Mouse (Mus musculus) stomach, postnatal 0 days (tissue): ENCODE measurements around the gene Arf6. TPM values are rescaled to one million over a fixed set of nuclear protein-coding genes. Genes with fewer than 3 reads are reported as not detected.

Experiments
- ATAC-seq: fragments of 200-750 bp; cut with Nextera tagmentation; 2 replicates; pipeline ENCODE4 v1.8.0; 2017; ENCODE audit not compliant: low FRiP score, low TSS enrichment
- DNase-seq: peaks from one replicate; pipeline ENCODE4 v3.0.0-alpha.2; 2016; ENCODE audit warnings: low spot score
- H3K27ac ChIP-seq: fragments of 300-500 bp; sonication (generic); replicated peaks from 2 replicates; pipeline ENCODE4 v1.5.1; 2014; ENCODE audit warnings: mild to moderate bottlenecking, control low read depth
- H3K27me3 ChIP-seq: fragments of 300-500 bp; sonication (generic); 2 replicates; pipeline ENCODE4 v1.6.1; 2014; ENCODE audit warnings: low read length; ENCODE audit not compliant: control insufficient read depth, insufficient read depth
- H3K36me3 ChIP-seq: fragments of 300-500 bp; sonication (generic); 2 replicates; pipeline ENCODE4 v1.6.1; 2014; ENCODE audit warnings: low read length, mixed read lengths; ENCODE audit not compliant: control insufficient read depth, insufficient read depth
- H3K4me1 ChIP-seq: fragments of 300-500 bp; sonication (generic); replicated peaks from 2 replicates; pipeline ENCODE4 v1.6.1; 2014; ENCODE audit warnings: antibody characterized with exemption; ENCODE audit not compliant: control insufficient read depth, insufficient read depth
- H3K4me2 ChIP-seq: fragments of 300-500 bp; sonication (generic); replicated peaks from 2 replicates; pipeline ENCODE4 v1.6.1; 2014; ENCODE audit warnings: low read depth, mild to moderate bottlenecking, control low read depth, moderate library complexity
- H3K4me3 ChIP-seq: fragments of 300-500 bp; sonication (generic); 2 replicates; pipeline ENCODE4 v1.5.1; 2014; ENCODE audit warnings: low read depth, low read length, control low read depth
- H3K9ac ChIP-seq: fragments of 300-500 bp; sonication (generic); 2 replicates; pipeline ENCODE4 v1.6.1; 2014; ENCODE audit warnings: mild to moderate bottlenecking, low read length, control low read depth, mixed read lengths
- H3K9me3 ChIP-seq: fragments of 300-500 bp; sonication (generic); 2 replicates; pipeline ENCODE4 v1.6.1; 2016; ENCODE audit warnings: low read length; ENCODE audit not compliant: control insufficient read depth
- CTCF ChIP-seq: IDR thresholded peaks from 2 replicates; pipeline ENCODE4 v1.5.1; 2016; ENCODE audit warnings: antibody characterized with exemption, low read depth, mild to moderate bottlenecking, moderate library complexity
- EP300 ChIP-seq: optimal IDR thresholded peaks from 2 replicates; pipeline ENCODE3; 2016; ENCODE audit warnings: antibody characterized with exemption
- WGBS: fragments of 180-500 bp; shearing (Covaris S2); extraction: QIAGEN DNeasy Blood & Tissue Kit; methylation state at CpG from one replicate; pipeline ENCODE4 v1.1.7; 2014; 5-methylcytosine and 5-hydroxymethylcytosine counted together
- polyA plus RNA-seq: library from polyadenylated mRNA; unstranded; fragments of >200 nt; fragmentation: Nextera tagmentation; extraction: Ambion mirVana; gene quantifications from 2 replicates; pipeline ENCODE4 v1.2.1, GENCODE M21; 2015

The Arf6 gene
- polyA plus RNA-seq, 1 experiment from 2014 or later = 97.8 TPM

DNA sequence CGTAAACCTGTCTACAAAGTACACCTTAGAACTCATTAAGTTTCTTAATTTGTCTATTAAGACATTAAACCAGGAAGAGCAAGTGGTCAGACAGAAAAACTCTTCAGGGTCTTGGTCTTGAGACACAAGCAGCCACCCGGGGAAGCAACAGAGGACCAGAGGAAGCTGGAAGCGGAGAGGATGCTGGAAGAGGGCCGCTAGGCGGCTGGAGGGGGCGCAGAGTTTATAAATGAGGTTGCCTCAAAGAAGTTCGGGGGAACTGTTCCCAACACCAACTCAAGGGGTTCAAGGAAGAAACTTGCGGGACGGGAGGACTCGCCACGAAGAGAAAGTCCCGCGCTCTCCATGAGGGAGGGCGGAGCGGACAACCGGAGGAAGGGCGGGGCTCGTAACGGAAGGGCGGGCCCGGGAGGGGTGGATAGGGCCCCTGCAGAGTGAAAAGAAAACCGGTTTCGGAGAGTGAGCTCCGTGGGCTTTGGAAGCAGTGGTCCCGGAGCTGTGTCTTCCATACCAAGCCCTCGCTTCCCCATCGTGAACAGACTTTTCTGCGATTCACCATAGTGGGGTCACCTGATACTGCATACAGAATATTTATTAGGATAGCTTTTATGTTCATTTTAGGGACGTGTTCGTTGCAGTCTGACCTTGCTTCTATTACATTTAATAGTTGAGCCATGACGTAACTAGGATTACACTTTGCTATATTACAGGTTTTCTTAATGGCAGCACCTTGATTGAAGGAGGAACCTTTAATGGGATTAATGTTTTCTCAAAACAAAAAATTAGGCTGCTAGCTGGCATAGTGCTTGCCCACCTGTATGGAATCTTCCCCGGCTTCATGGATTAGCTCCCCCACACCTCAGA lies 7.8 kb upstream of the Arf6 start:
- no peaks in the 10 kb centered on the region for H3K36me3 ChIP-seq
- 3% methylated on average over 32 of the region's 32 CpGs for WGBS
- peak overlapping the region; percentile 38 for H3K9ac ChIP-seq
- H3K4me1 ChIP-seq = no peaks in the 10 kb centered on the region
- peak; percentile 88 for DNase-seq
- peak overlapping the region; percentile 40 for H3K4me2 ChIP-seq
- peak overlapping the region; percentile 59 for H3K27ac ChIP-seq
- no peaks in the 10 kb centered on the region for H3K9me3 ChIP-seq
- ATAC-seq = peak; percentile 70
- peak overlapping the region; percentile 35 for H3K4me3 ChIP-seq
- no peaks in the 10 kb centered on the region for H3K27me3 ChIP-seq
- TF ChIP-seq EP300 (peak; percentile 54), CTCF (peak; percentile 50)

DNA sequence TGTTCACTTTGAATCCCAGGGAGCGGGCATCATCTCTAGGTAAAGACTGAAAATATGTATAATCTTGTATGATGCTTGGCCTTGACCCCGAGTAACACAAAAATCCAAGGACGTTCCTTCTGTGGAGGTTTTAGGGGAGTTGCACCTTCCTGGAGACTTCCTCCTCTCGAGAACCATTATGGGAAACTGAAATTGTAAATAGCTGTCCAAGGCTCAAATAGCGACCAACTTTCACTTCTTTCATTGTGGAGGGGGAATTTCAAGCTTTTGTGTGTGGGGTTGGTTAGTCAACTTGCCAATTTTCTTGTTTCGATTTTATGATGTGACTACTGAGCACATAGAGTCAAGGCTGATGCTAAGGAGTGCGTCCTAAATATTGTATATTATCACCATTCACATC lies 6.2 kb upstream of the Arf6 start:
- no peak for TF ChIP-seq CTCF
- no peak for TF ChIP-seq EP300
- no peaks in the 10 kb centered on the region for H3K27me3 ChIP-seq
- H3K4me2 ChIP-seq = no peak overlapping the region
- 81% methylated on average over 7 of the region's 7 CpGs for WGBS
- ATAC-seq (no peak), DNase-seq (no peak)
- no peaks in the 10 kb centered on the region for H3K9me3 ChIP-seq
- H3K9ac ChIP-seq = no peak overlapping the region
- H3K4me3 ChIP-seq = no peak overlapping the region
- no peak overlapping the region for H3K27ac ChIP-seq
- H3K36me3 ChIP-seq = no peaks in the 10 kb centered on the region
- H3K4me1 ChIP-seq = no peaks in the 10 kb centered on the region

DNA sequence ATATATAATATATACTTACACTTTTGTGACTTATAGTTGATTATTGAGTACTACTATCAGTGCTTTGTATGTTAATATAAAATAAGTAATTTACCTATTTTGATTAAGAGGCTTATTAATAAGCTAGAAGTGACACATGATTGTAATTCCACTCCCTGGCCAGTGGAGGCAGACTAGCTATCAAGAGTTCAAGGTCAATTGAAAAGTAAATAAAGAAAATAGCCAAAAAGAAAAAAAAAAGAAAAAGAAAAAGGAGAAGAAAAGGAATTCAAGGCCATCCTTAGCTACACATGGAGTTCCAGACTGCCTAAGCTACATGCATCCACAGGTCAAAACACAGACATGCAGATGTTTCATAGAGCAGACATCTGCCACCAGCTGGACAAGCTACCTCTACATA lies 5.5 kb upstream of the Arf6 start:
- Histone ChIP-seq H3K9ac (no peak overlapping the region), H3K27me3 (no peaks in the 10 kb centered on the region), H3K4me3 (no peak overlapping the region), H3K4me2 (no peak overlapping the region), H3K27ac (no peak overlapping the region), H3K9me3 (no peaks in the 10 kb centered on the region), H3K36me3 (no peaks in the 10 kb centered on the region), H3K4me1 (no peaks in the 10 kb centered on the region)
- DNase-seq (no peak), ATAC-seq (no peak)
- no peak for TF ChIP-seq EP300
- TF ChIP-seq CTCF = peak; percentile 52

DNA sequence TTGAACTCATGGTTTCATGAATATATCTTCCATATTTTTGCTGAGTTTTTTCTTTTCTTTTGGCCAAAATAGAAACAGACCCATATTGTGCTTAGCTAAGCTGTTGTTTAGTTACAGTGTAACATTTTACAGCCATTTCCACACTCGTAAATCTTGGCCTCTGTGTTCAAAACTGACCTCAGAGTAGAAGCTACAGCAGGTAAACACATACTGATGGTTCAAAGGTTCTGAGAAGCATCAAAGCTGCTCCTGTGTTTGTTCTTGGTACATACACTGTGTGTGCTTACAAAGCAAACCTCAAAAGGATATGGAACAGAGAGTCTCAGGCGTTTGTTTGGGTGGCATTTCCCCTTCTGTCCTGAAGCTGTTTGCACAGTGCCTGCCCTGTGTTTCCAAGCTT lies 4.4 kb upstream of the Arf6 start:
- H3K9me3 ChIP-seq = no peaks in the 10 kb centered on the region
- TF ChIP-seq EP300 = no peak
- no peak for TF ChIP-seq CTCF
- DNase-seq (no peak), ATAC-seq (peak; percentile 15; the same call in 1 of the 2 replicates)
- WGBS = 38% methylated on average over 2 of the region's 2 CpGs
- no peak overlapping the region for H3K4me3 ChIP-seq
- no peaks in the 10 kb centered on the region for H3K27me3 ChIP-seq
- no peaks in the 10 kb centered on the region for H3K4me1 ChIP-seq
- H3K36me3 ChIP-seq = no peaks in the 10 kb centered on the region
- H3K27ac ChIP-seq = 0 out of 2 replicates have a peak overlapping the region, but pooled peaks have one; percentile 30
- H3K9ac ChIP-seq = no peak overlapping the region
- H3K4me2 ChIP-seq = no peak overlapping the region

DNA sequence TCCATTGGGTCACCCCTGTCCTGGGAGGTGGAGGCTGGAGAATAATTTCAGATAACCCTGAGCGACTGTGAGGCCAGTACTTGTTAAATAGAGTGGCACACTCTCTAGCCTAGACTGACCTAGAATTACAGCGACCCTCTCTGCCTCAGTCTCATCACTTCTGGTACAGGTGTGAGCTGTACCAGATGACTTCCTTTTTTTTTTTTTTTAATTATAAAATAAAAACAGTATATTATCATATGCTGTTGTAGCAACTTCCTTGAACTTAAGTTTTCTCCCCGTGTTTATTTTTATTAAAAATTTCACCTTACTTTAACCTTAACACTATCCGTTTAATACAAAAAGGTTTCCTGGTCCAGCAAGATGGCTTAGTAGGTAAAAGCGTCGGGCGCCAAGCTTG lies 1.0 kb upstream of the Arf6 start:
- Histone ChIP-seq H3K4me1 (no peaks in the 10 kb centered on the region), H3K4me2 (peak overlapping the region; percentile 78), H3K4me3 (peak overlapping the region; percentile 99), H3K9ac (peak overlapping the region; percentile 100), H3K36me3 (peaks cover 4% of the 10 kb centered on the region; the same call in 1 of the 2 replicates), H3K27ac (peak overlapping the region; percentile 99), H3K27me3 (no peaks in the 10 kb centered on the region), H3K9me3 (no peaks in the 10 kb centered on the region)
- DNase-seq (no peak), ATAC-seq (no peak)
- no peak for TF ChIP-seq CTCF
- TF ChIP-seq EP300 = no peak
- 10% methylated on average over 7 of the region's 7 CpGs for WGBS

DNA sequence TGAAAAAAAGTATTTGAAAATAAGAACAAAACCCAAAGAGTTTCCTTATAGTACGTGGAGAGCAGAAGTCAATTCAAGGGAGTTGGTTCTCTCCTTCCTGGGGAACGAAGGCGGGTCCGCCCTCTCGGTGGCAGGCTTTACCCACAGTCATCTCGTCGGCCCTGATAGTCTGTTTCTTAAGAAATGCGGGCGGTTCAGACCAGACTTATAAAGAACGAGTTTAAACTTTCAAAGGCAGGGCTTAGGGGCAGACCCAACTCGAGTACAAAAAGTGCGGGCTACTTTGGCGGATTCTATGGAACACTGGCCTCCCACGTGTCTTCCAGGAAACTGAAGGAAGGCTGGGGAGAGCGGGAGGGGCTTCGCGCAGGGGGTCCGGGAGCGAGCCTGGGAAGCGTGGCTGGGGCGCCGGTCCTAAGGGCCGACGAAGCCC lies 513 bp upstream of the Arf6 start:
- 1% methylated on average over 23 of the region's 24 CpGs for WGBS
- no peak for DNase-seq
- peaks cover 4% of the 10 kb centered on the region; the same call in 1 of the 2 replicates for H3K36me3 ChIP-seq

More for the DNA sequence above, 513 bp upstream of the Arf6 start:
- ATAC-seq = peak; percentile 84
- Histone ChIP-seq H3K27me3 (no peaks in the 10 kb centered on the region), H3K4me3 (peak overlapping the region; percentile 99), H3K4me2 (peak overlapping the region; percentile 78), H3K4me1 (no peaks in the 10 kb centered on the region), H3K9ac (peak overlapping the region; percentile 100), H3K9me3 (no peaks in the 10 kb centered on the region), H3K27ac (peak overlapping the region; percentile 99)
- TF ChIP-seq EP300 (peak; percentile 56), CTCF (peak; percentile 70)
